8 mouse cellular contexts compared by ENCODE assay signal in genomic region chr19:18420381-18420785, GRCm38 (mm10).
A peak's percentile ranks its signal among the peaks of the same experiment; 100 is the strongest.
DNase-seq lines count a peak whose midpoint lies in the region; ATAC-seq and TF ChIP-seq lines count a peak whose summit lies in the region.
"Had no signal": no experiment of that assay in that cellular context is flagged by ENCODE, and none has a peak within 500 bp of the region (broad histone marks: within the 10 kb centered on the region; RNA-seq: fewer than 3 reads in every experiment).

No protein-coding gene starts in this region.

- H3K27me3 ChIP-seq in lung, embryonic 14.5 days (ENCODE audit: insufficient read depth, low read length): no peaks in the 10 kb centered on the region
- H3K27me3 ChIP-seq in forebrain, embryonic 12.5 days: no peaks in the 10 kb centered on the region
- no peaks in the 10 kb centered on the region for H3K27me3 ChIP-seq in midbrain, embryonic 16.5 days (ENCODE audit: control insufficient read depth, insufficient read depth, low read depth, low read length)

- ATAC-seq in lung, embryonic 14.5 days (ENCODE audit: insufficient read depth): peak; percentile 76; the same call in 1 of the 2 replicates
- no peak for ATAC-seq in forebrain, embryonic 12.5 days (ENCODE audit: low FRiP score)
- no peak for ATAC-seq in midbrain, embryonic 16.5 days

- no peaks in the 10 kb centered on the region for H3K36me3 ChIP-seq in lung, embryonic 14.5 days (ENCODE audit: insufficient read depth)
- no peaks in the 10 kb centered on the region for H3K36me3 ChIP-seq in forebrain, embryonic 12.5 days (replicated peaks)
- H3K36me3 ChIP-seq in midbrain, embryonic 16.5 days (ENCODE audit: control insufficient read depth, insufficient read depth, low read length): no peaks in the 10 kb centered on the region

- H3K4me1 ChIP-seq in lung, embryonic 14.5 days (ENCODE audit: insufficient read depth): no peaks in the 10 kb centered on the region
- H3K4me1 ChIP-seq in forebrain, embryonic 12.5 days: no peaks in the 10 kb centered on the region
- H3K4me1 ChIP-seq in midbrain, embryonic 16.5 days (ENCODE audit: control insufficient read depth, insufficient read depth, low read length): no peaks in the 10 kb centered on the region

- H3K9me3 ChIP-seq in lung, embryonic 14.5 days (ENCODE audit: low read depth, low read length): no peaks in the 10 kb centered on the region
- no peaks in the 10 kb centered on the region for H3K9me3 ChIP-seq in forebrain, embryonic 12.5 days
- no peaks in the 10 kb centered on the region for H3K9me3 ChIP-seq in midbrain, embryonic 16.5 days (replicated peaks; ENCODE audit: control insufficient read depth, low read length, poor library complexity, severe bottlenecking)

- no peak overlapping the region for H3K4me3 ChIP-seq in lung, embryonic 14.5 days (ENCODE audit: low read depth, low read length)
- H3K4me3 ChIP-seq in forebrain, embryonic 12.5 days (replicated peaks): no peak overlapping the region
- H3K4me3 ChIP-seq in midbrain, embryonic 16.5 days (ENCODE audit: low read depth, low read length): no peak overlapping the region
- H3K4me3 ChIP-seq: myocyte had no signal

- no peak for TF ChIP-seq CTCF in lung, embryonic 14.5 days (IDR thresholded peaks at IDR 0.05; ENCODE audit: low read depth)

- no peak overlapping the region for H3K4me2 ChIP-seq in lung, embryonic 14.5 days
- H3K4me2 ChIP-seq in forebrain, embryonic 12.5 days: no peak overlapping the region
- no peak overlapping the region for H3K4me2 ChIP-seq in midbrain, embryonic 16.5 days (ENCODE audit: low read length)

- no peak overlapping the region for H3K27ac ChIP-seq in lung, embryonic 14.5 days (ENCODE audit: low read depth)
- H3K27ac ChIP-seq in forebrain, embryonic 12.5 days: no peak overlapping the region
- no peak overlapping the region for H3K27ac ChIP-seq in midbrain, embryonic 16.5 days (ENCODE audit: low read length)

- no peak overlapping the region for H3K9ac ChIP-seq in lung, embryonic 14.5 days
- H3K9ac ChIP-seq in forebrain, embryonic 12.5 days: no peak overlapping the region
- no peak overlapping the region for H3K9ac ChIP-seq in midbrain, embryonic 16.5 days (ENCODE audit: low read depth, low read length)

- peak; percentile 82 for DNase-seq in adrenal gland, adult 2 months
- DNase-seq in brain, adult 2 months (ENCODE audit: low read depth, low spot score): peak; percentile 71
- peak; percentile 68 for DNase-seq in forelimb bud, embryonic 11.5 days (ENCODE audit: low read depth, low spot score)
- DNase-seq in lung, embryonic 14.5 days: peak; percentile 45
- DNase-seq in right cerebral cortex, postnatal 14 days: no peak

- 44% methylated on average over 9 of the region's 9 CpGs for WGBS in lung, embryonic 14.5 days
- 77% methylated on average over 9 of the region's 9 CpGs for WGBS in forebrain, embryonic 12.5 days
- WGBS in midbrain, embryonic 16.5 days: 70% methylated on average over 9 of the region's 9 CpGs
